Mouse (Mus musculus) small intestine, adult 2 months (tissue): ENCODE results near the gene Spns2. TPM values are rescaled to one million over a fixed set of nuclear protein-coding genes. Genes with fewer than 3 reads are reported as not detected.

Source experiments
- H3K27ac ChIP-seq: fragments of 200-500 bp; 2 replicates; pipeline ENCODE4 v1.5.1; 2012; ENCODE audit warnings: low read depth, low read length, control low read depth, inconsistent platforms; ENCODE audit not compliant: insufficient read depth
- H3K27me3 ChIP-seq: fragments of 200-500 bp; 2 replicates; pipeline ENCODE4 v1.6.1; 2012; ENCODE audit warnings: mild to moderate bottlenecking, moderate library complexity, low read length, inconsistent platforms; ENCODE audit not compliant: control insufficient read depth, insufficient read depth
- H3K36me3 ChIP-seq: fragments of 200-500 bp; 2 replicates; pipeline ENCODE4 v1.6.1; 2012; ENCODE audit warnings: mild to moderate bottlenecking, low read length, control low read depth, inconsistent platforms; ENCODE audit not compliant: control insufficient read depth, insufficient read depth
- H3K4me1 ChIP-seq: fragments of 200-500 bp; 2 replicates; pipeline ENCODE4 v1.6.1; 2012; ENCODE audit warnings: low read length, inconsistent platforms, mixed read lengths; ENCODE audit not compliant: control insufficient read depth, insufficient read depth, insufficient read length
- H3K4me3 ChIP-seq: fragments of 200-500 bp; 2 replicates; pipeline ENCODE4 v1.5.1; 2012; ENCODE audit warnings: low read depth, mild to moderate bottlenecking, control low read depth, inconsistent platforms, low read length, moderate library complexity
- CTCF ChIP-seq: fragments of 200-500 bp; IDR thresholded peaks from 2 replicates; pipeline ENCODE4 v1.5.1; 2012; ENCODE audit warnings: low read depth, mild to moderate bottlenecking, control low read depth, inconsistent platforms, low read length, moderate library complexity, mixed read lengths; ENCODE audit not compliant: insufficient replicate concordance, insufficient read length; ENCODE audit errors: extremely low read depth
- POLR2A ChIP-seq: fragments of 200-500 bp; IDR thresholded peaks from 2 replicates; pipeline ENCODE4 v1.6.1; 2012; ENCODE audit warnings: low read depth, mild to moderate bottlenecking, control low read depth, inconsistent platforms, low read length, moderate library complexity
- WGBS: fragments of 180-500 bp; shearing (Covaris S2); methylation state at CpG from one replicate; pipeline ENCODE4 v1.1.7; 2018; 5-methylcytosine and 5-hydroxymethylcytosine counted together
- polyA plus RNA-seq: library from polyadenylated mRNA; depleted of rRNA; stranded (reverse); fragments of >200 nt; gene quantifications from 2 replicates; pipeline ENCODE4 v1.2.3, GENCODE M21; 2012

The Spns2 gene
- polyA plus RNA-seq, 1 experiment: 77.7 TPM

GRCm38 (mm10) chr11:72475408-72475807 is 14.3 kb downstream of the Spns2 start:
- no peaks in the 10 kb centered on the region for H3K36me3 ChIP-seq
- H3K27ac ChIP-seq: peak overlapping the region; percentile 84
- peaks cover 35% of the 10 kb centered on the region for H3K4me1 ChIP-seq
- H3K4me3 ChIP-seq: no peak overlapping the region
- TF ChIP-seq POLR2A (no peak), CTCF (no peak)
- H3K27me3 ChIP-seq: no peaks in the 10 kb centered on the region
- 71% methylated on average over 7 of the region's 7 CpGs for WGBS

GRCm38 (mm10) chr11:72474926-72475325 is 14.8 kb downstream of the Spns2 start:
- TF ChIP-seq POLR2A (no peak), CTCF (no peak)
- H3K27ac ChIP-seq: peak overlapping the region; percentile 89

GRCm38 (mm10) chr11:72473540-72473939 is 16.2 kb downstream of the Spns2 start:
- 68% methylated on average over 4 of the region's 4 CpGs for WGBS
- H3K27ac ChIP-seq: peak overlapping the region; percentile 89
- no peak overlapping the region for H3K4me3 ChIP-seq
- H3K27me3 ChIP-seq: no peaks in the 10 kb centered on the region
- peaks cover 45% of the 10 kb centered on the region for H3K4me1 ChIP-seq
- H3K36me3 ChIP-seq: no peaks in the 10 kb centered on the region
- no peak for TF ChIP-seq CTCF
- TF ChIP-seq POLR2A: no peak

More at GRCm38 (mm10) chr11:72474926-72475325, 14.8 kb downstream of the Spns2 start:
- Histone ChIP-seq H3K4me3 (peak overlapping the region; percentile 12; the same call in 1 of the 2 replicates), H3K27me3 (no peaks in the 10 kb centered on the region), H3K36me3 (no peaks in the 10 kb centered on the region), H3K4me1 (peaks cover 38% of the 10 kb centered on the region)
- 42% methylated on average over 3 of the region's 3 CpGs for WGBS

GRCm38 (mm10) chr11:72471381-72471780 is 18.3 kb downstream of the Spns2 start:
- H3K36me3 ChIP-seq: no peaks in the 10 kb centered on the region
- TF ChIP-seq CTCF: no peak
- no peak for TF ChIP-seq POLR2A
- no peak overlapping the region for H3K4me3 ChIP-seq
- H3K4me1 ChIP-seq: peaks cover 62% of the 10 kb centered on the region
- no peak overlapping the region for H3K27ac ChIP-seq
- H3K27me3 ChIP-seq: no peaks in the 10 kb centered on the region
- 84% methylated on average over 6 of the region's 6 CpGs for WGBS

GRCm38 (mm10) chr11:72470004-72470403 is 19.7 kb downstream of the Spns2 start:
- H3K4me3 ChIP-seq: no peak overlapping the region
- no peaks in the 10 kb centered on the region for H3K27me3 ChIP-seq
- no peaks in the 10 kb centered on the region for H3K36me3 ChIP-seq
- H3K27ac ChIP-seq: no peak overlapping the region
- peaks cover 54% of the 10 kb centered on the region for H3K4me1 ChIP-seq
- TF ChIP-seq CTCF: no peak
- no peak for TF ChIP-seq POLR2A
- WGBS: 70% methylated on average over 4 of the region's 4 CpGs

GRCm38 (mm10) chr11:72469217-72469616 is 20.5 kb downstream of the Spns2 start:
- Histone ChIP-seq H3K4me3 (no peak overlapping the region), H3K27me3 (no peaks in the 10 kb centered on the region), H3K4me1 (peaks cover 48% of the 10 kb centered on the region), H3K36me3 (no peaks in the 10 kb centered on the region), H3K27ac (peak overlapping the region; percentile 44; the same call in 1 of the 2 replicates)
- WGBS: 25% methylated on average over 5 of the region's 5 CpGs
- TF ChIP-seq POLR2A: no peak
- TF ChIP-seq CTCF: no peak

- Histone ChIP-seq H3K36me3 (no peaks in the 10 kb centered on the region; the same call in 1 of the 2 replicates), H3K4me3 (no peak overlapping the region), H3K4me1 (peaks cover 41% of the 10 kb centered on the region), H3K27ac (peak overlapping the region; percentile 44; the same call in 1 of the 2 replicates), H3K27me3 (no peaks in the 10 kb centered on the region)
- 68% methylated on average over 5 of the region's 5 CpGs for WGBS
- TF ChIP-seq CTCF (no peak), POLR2A (no peak)
Observed at GRCm38 (mm10) chr11:72468525-72468924, 21.2 kb downstream of the Spns2 start.
